ENCODE assay signal across 8 mouse cellular contexts in genomic region chr19:34921253-34921651, GRCm38 (mm10). TPM values are rescaled to one million over a fixed set of nuclear protein-coding genes. Genes with fewer than 3 reads are reported as not detected.
A peak's percentile ranks its signal among the peaks of the same experiment; 100 is the strongest.
DNase-seq lines count a peak whose midpoint lies in the region; ATAC-seq lines count a peak whose summit lies in the region.

No protein-coding gene starts in this region.

- no peak overlapping the region; the same call in 1 of the 2 replicates for H3K9ac ChIP-seq in hindbrain, embryonic 11.5 days (ENCODE audit: low read depth, low read length)

- H3K36me3 ChIP-seq in hindbrain, embryonic 11.5 days (ENCODE audit: control insufficient read depth, insufficient read depth, low read length) = no peaks in the 10 kb centered on the region

- no peaks in the 10 kb centered on the region for H3K9me3 ChIP-seq in hindbrain, embryonic 11.5 days (ENCODE audit: control insufficient read depth, low read length)

- H3K4me2 ChIP-seq in hindbrain, embryonic 11.5 days (replicated peaks; ENCODE audit: low read depth, low read length) = peak overlapping the region; percentile 45

- peak overlapping the region; percentile 98 for H3K4me3 ChIP-seq in brown adipose tissue, adult 24 weeks (ENCODE audit: insufficient read depth, low read depth, low read length)
- peak overlapping the region; percentile 73 for H3K4me3 ChIP-seq in hindbrain, embryonic 11.5 days (ENCODE audit: low read depth, low read length)

- DNase-seq in cerebellum, adult 9-10 months = peak; percentile 17
- DNase-seq in cerebellum, adult 11 months = no peak
- DNase-seq in 3134 (ENCODE audit: extremely low read depth, insufficient read length, low spot score) = peak; percentile 49
- DNase-seq in hindbrain, embryonic 11.5 days (ENCODE audit: low spot score) = peak; percentile 34
- DNase-seq in lung, postnatal 36 days = peak; percentile 27
- no peak for DNase-seq in frontal cortex, postnatal 14 days (ENCODE audit: low spot score in 2 of 2)
- no peak for DNase-seq in gastrocnemius, adult 8-10 months (ENCODE audit: low spot score in 2 of 2)

- no peak for ATAC-seq in hindbrain, embryonic 11.5 days (ENCODE audit: low FRiP score)

- no peaks in the 10 kb centered on the region for H3K4me1 ChIP-seq in brown adipose tissue, adult 24 weeks (ENCODE audit: control insufficient read depth, insufficient read depth, insufficient read length, low read length)
- no peaks in the 10 kb centered on the region for H3K4me1 ChIP-seq in hindbrain, embryonic 11.5 days (replicated peaks; ENCODE audit: control insufficient read depth, insufficient read depth, low read length)

- no peak overlapping the region for H3K27ac ChIP-seq in brown adipose tissue, adult 24 weeks (replicated peaks; ENCODE audit: low read depth, low read length)
- H3K27ac ChIP-seq in hindbrain, embryonic 11.5 days (ENCODE audit: low read depth, low read length) = no peak overlapping the region

- WGBS in hindbrain, embryonic 11.5 days = 25% methylated on average over 7 of the region's 7 CpGs

- H3K27me3 ChIP-seq in hindbrain, embryonic 11.5 days (ENCODE audit: control insufficient read depth, insufficient read depth, low read length) = no peaks in the 10 kb centered on the region

RNA-seq across cellular contexts. Expression of gene Kif20b, which starts 0.9 kb away (rescaled TPM):
- 0.95 TPM in 1 of 2 replicates, not detected in the other for polyA plus RNA-seq in brown adipose tissue, adult 24 weeks (2012; ENCODE audit: insufficient read depth, insufficient read length, missing spikeins)
- polyA plus RNA-seq in hindbrain, embryonic 11.5 days (2014; fragmentation: Nextera tagmentation; extraction: Ambion mirVana) = 63.0 and 70.6 TPM in 2 replicates
- under 1 TPM; 0.05 to 0.91 (median 0.22) TPM for total RNA-seq in gastrocnemius, adult 8-10 months (2022)

RNA-seq across cellular contexts. Expression of gene Pank1, which starts 42.0 kb away (rescaled TPM):
- 200 and 231 TPM in 2 replicates for polyA plus RNA-seq in brown adipose tissue, adult 24 weeks (2012; ENCODE audit: insufficient read depth, insufficient read length, missing spikeins)
- 8.1 and 12.5 TPM in 2 replicates for polyA plus RNA-seq in hindbrain, embryonic 11.5 days (2014; fragmentation: Nextera tagmentation; extraction: Ambion mirVana)
- 10 to 100 TPM in 2 of 4 experiments, 1 to 10 TPM in 2; 8.6 to 13.8 (median 10.0) TPM for total RNA-seq in gastrocnemius, adult 8-10 months (2022)

Comparison
In these comparisons a context has a peak if more than half of its experiments do, and no peak if none do; other contexts are left out.
1. DNase-seq: peak in cerebellum, adult 9-10 months (single experiment), 3134 (single experiment), hindbrain, embryonic 11.5 days (single experiment) and lung, postnatal 36 days (single experiment); none in cerebellum, adult 11 months (single experiment), frontal cortex, postnatal 14 days (0 of 2) and gastrocnemius, adult 8-10 months (0 of 2).
2. RNA of gene Kif20b, which starts 0.9 kb away (polyA plus RNA-seq): 63.0 to 70.6 TPM in hindbrain, embryonic 11.5 days; 0.95 TPM in brown adipose tissue, adult 24 weeks; every median in the first group is over 10 times any median in the second.
3. RNA of gene Pank1, which starts 42.0 kb away (polyA plus RNA-seq): 200 to 231 TPM in brown adipose tissue, adult 24 weeks; 8.1 to 12.5 TPM in hindbrain, embryonic 11.5 days; every median in the first group is over 10 times any median in the second.